Mouse (Mus musculus): ENCODE data around the gene Unc13d.

GRCm38 (mm10) chr11:116040593-116040992 lies 37.2 kb downstream of the Unc13d start:
- TF ChIP-seq SMC3 (IDR thresholded peaks at IDR 0.05; ENCODE audit: low read depth, low read length), result no peak
- no peak for TF ChIP-seq POLR2AphosphoS2 (IDR thresholded peaks at IDR 0.05; ENCODE audit: low read depth, low read length)
- no peak for TF ChIP-seq UBTF (IDR thresholded peaks at IDR 0.05; ENCODE audit: low read depth, low read length)
- no peak for TF ChIP-seq CTCF (conservative IDR thresholded peaks at IDR 0.05 in 1 of 2, IDR thresholded peaks at IDR 0.05 in 1 of 2; ENCODE audit: low read depth in 2 of 2, low read length in 2 of 2)
- TF ChIP-seq ZMIZ1 (IDR thresholded peaks at IDR 0.05; ENCODE audit: low read depth, low read length), result no peak
- TF ChIP-seq CHD2 (IDR thresholded peaks at IDR 0.05; ENCODE audit: low read length), result no peak
